Mouse (Mus musculus) liver, embryonic 14.5 days (tissue): ENCODE results near the gene Cop1. TPM values are rescaled to one million over a fixed set of nuclear protein-coding genes. Genes with fewer than 3 reads are reported as not detected.

Experiments used
- ATAC-seq: fragments of 200-750 bp; cut with Nextera tagmentation; 2 replicates; pipeline ENCODE4 v1.8.0; 2017; ENCODE audit warnings: moderate number of reproducible peaks, mild to moderate bottlenecking, moderate library complexity; ENCODE audit not compliant: insufficient read depth
- DNase-seq, 3 experiments: peaks; one replicate each; pipeline ENCODE4 v3.0.0-alpha.2; 2012 to 2013; ENCODE audit warnings: low read depth in 3 of 3, low spot score in 3 of 3
- H3K27ac ChIP-seq: fragments of 300-500 bp; sonication (generic); 2 replicates; pipeline ENCODE4 v1.5.1; 2014; ENCODE audit warnings: moderate library complexity, mild to moderate bottlenecking, control low read depth, inconsistent platforms
- H3K27me3 ChIP-seq: fragments of 300-500 bp; sonication (generic); 2 replicates; pipeline ENCODE4 v1.6.1; 2014; ENCODE audit warnings: mild to moderate bottlenecking, low read length, moderate library complexity; ENCODE audit not compliant: control insufficient read depth, insufficient read depth
- H3K36me3 ChIP-seq: fragments of 300-500 bp; sonication (generic); replicated peaks from 2 replicates; pipeline ENCODE4 v1.6.1; 2014; ENCODE audit warnings: low read depth; ENCODE audit not compliant: control insufficient read depth, insufficient read depth
- H3K4me1 ChIP-seq, 2 experiments: fragments of 200-500 bp in 1 of 2; fragments of 300-500 bp in 1 of 2; sonication (generic) in 1 of 2; replicated peaks; 2 replicates each; pipeline ENCODE4 v1.6.1; 2012 to 2014; ENCODE audit warnings: antibody characterized with exemption in 1 of 2, inconsistent platforms in 1 of 2, low read length in 1 of 2; ENCODE audit not compliant: control insufficient read depth in 2 of 2, insufficient read depth in 2 of 2
- H3K4me2 ChIP-seq: fragments of 300-500 bp; sonication (generic); 2 replicates; pipeline ENCODE4 v1.6.1; 2014; ENCODE audit warnings: low read depth, mild to moderate bottlenecking, control low read depth, moderate library complexity
- H3K4me3 ChIP-seq, 2 experiments: fragments of 200-500 bp in 1 of 2; fragments of 300-500 bp in 1 of 2; sonication (generic) in 1 of 2; 2 replicates each; pipeline ENCODE4 v1.5.1; 2012 to 2014; ENCODE audit warnings: low read depth in 2 of 2, low read length in 2 of 2, mild to moderate bottlenecking in 2 of 2, control low read depth in 1 of 2, inconsistent platforms in 1 of 2, moderate library complexity in 1 of 2; ENCODE audit not compliant: insufficient read depth in 1 of 2
- H3K9ac ChIP-seq: fragments of 300-500 bp; sonication (generic); replicated peaks from 2 replicates; pipeline ENCODE4 v1.6.1; 2014; ENCODE audit warnings: mild to moderate bottlenecking, control low read depth, moderate library complexity
- H3K9me3 ChIP-seq: fragments of 300-500 bp; sonication (generic); 2 replicates; pipeline ENCODE4 v1.6.1; 2016; ENCODE audit warnings: low read length, mixed read lengths; ENCODE audit not compliant: control insufficient read depth
- CTCF ChIP-seq: IDR thresholded peaks from 2 replicates; pipeline ENCODE4 v1.5.1; 2016; ENCODE audit warnings: antibody characterized with exemption, low read depth, control low read depth
- EP300 ChIP-seq: IDR thresholded peaks from 2 replicates; pipeline ENCODE4 v1.6.1; 2016; ENCODE audit warnings: antibody characterized with exemption, low read depth
- WGBS: fragments of 180-500 bp; shearing (Covaris S2); extraction: QIAGEN DNeasy Blood & Tissue Kit; methylation state at CpG from one replicate; pipeline ENCODE4 v1.1.7; 2014; ENCODE audit not compliant: insufficient replicate concordance; 5-methylcytosine and 5-hydroxymethylcytosine counted together
- polyA plus RNA-seq, 2 experiments: library from polyadenylated mRNA; depleted of rRNA in 1 of 2; stranded (reverse) in 1 of 2; unstranded in 1 of 2; fragments of >200 nt; fragmentation: Nextera tagmentation in 1 of 2; extraction: Ambion mirVana in 1 of 2; gene quantifications; 2 replicates each; pipeline versions ENCODE4 v1.2.1 to v1.2.3; 2012 to 2014

Cop1 gene
- polyA plus RNA-seq, 2 experiments: 37.4 to 54.3 TPM

DNA sequence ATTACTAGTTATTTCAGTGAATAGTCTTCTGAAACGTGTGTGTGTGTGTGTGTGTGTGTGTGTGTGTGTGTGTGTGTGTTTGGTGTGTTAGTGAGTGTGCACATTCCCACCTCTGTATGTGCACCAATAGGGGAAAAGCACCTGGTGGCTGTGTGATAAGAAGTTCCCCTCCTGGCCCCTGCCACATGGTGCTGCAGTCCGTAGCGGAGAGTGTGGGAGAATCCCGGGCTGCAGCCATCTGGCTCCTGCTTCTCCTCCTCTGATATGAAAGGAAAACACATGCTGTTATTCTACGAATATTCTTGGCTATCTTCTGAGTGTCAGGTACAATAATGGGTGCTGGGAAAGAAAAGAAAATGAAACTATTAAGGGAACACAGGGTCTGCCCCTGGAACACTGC is 154.3 kb downstream of the Cop1 start:
- H3K4me3 ChIP-seq: no peak overlapping the region
- H3K27me3 ChIP-seq: no peaks in the 10 kb centered on the region
- H3K27ac ChIP-seq: no peak overlapping the region
- DNase-seq (no peak), ATAC-seq (no peak)
- H3K4me2 ChIP-seq: no peak overlapping the region
- TF ChIP-seq EP300 (no peak), CTCF (no peak)
- H3K9ac ChIP-seq: no peak overlapping the region
- WGBS: 48% methylated on average over 5 of the region's 5 CpGs
- no peaks in the 10 kb centered on the region for H3K9me3 ChIP-seq
- no peaks in the 10 kb centered on the region for H3K4me1 ChIP-seq
- H3K36me3 ChIP-seq: no peaks in the 10 kb centered on the region

DNA sequence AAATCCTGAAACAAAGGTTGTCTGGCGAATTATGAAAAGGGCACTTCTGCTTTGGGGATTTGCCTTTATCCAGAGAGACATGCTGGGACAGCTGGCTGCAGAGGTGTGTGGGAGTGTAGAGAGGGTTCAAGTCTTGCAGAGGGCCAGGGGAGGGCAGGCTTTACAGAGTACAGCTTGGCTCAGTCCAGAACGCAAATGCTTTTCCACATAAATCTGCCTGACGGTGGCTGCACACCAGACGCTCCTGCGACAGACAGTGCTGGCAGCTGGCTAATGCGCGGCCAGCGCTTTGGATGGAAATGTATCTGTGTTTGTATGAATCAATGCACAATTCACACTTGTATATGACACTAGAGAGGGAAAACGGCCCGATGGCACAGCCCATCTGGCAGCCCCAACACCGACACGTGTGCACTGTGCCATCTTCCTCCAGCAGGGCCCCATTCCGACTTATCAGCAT is 156.5 kb downstream of the Cop1 start:
- ATAC-seq (no peak), DNase-seq (no peak)
- H3K9ac ChIP-seq: no peak overlapping the region
- no peak overlapping the region for H3K4me2 ChIP-seq
- 72% methylated on average over 13 of the region's 13 CpGs for WGBS
- no peaks in the 10 kb centered on the region for H3K27me3 ChIP-seq
- TF ChIP-seq CTCF (no peak), EP300 (no peak)
- no peaks in the 10 kb centered on the region for H3K9me3 ChIP-seq
- H3K36me3 ChIP-seq: no peaks in the 10 kb centered on the region
- H3K4me1 ChIP-seq: no peaks in the 10 kb centered on the region
- H3K27ac ChIP-seq: no peak overlapping the region
- no peak overlapping the region for H3K4me3 ChIP-seq

DNA sequence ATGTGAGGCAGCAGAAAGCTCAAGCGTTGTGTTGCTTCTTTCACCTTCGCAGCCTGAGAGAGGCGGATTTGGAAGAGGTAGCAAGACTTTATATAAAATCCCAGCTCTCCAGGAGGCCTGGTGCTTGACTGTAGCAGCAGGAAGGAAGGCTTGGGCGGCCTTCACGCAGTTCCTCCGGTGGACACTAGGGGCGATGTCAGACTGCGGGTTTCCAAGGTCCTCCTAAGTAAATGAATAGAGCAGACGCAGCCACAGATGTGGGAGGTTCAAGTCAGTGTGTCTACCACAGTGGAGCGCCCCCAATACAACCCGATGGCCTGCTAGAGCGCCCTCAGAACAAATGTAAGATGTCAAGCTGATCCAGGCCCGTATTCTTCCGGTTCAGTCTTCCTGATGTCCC is 157.9 kb downstream of the Cop1 start:
- Histone ChIP-seq H3K4me3 (no peak overlapping the region), H3K9ac (no peak overlapping the region), H3K4me2 (no peak overlapping the region), H3K27ac (no peak overlapping the region), H3K27me3 (no peaks in the 10 kb centered on the region), H3K4me1 (no peaks in the 10 kb centered on the region), H3K36me3 (no peaks in the 10 kb centered on the region), H3K9me3 (no peaks in the 10 kb centered on the region)
- WGBS: 15% methylated on average over 14 of the region's 14 CpGs
- peak in 1 of 3 experiments; percentile 7 for DNase-seq
- no peak for ATAC-seq
- TF ChIP-seq CTCF (peak; percentile 87), EP300 (no peak)

DNA sequence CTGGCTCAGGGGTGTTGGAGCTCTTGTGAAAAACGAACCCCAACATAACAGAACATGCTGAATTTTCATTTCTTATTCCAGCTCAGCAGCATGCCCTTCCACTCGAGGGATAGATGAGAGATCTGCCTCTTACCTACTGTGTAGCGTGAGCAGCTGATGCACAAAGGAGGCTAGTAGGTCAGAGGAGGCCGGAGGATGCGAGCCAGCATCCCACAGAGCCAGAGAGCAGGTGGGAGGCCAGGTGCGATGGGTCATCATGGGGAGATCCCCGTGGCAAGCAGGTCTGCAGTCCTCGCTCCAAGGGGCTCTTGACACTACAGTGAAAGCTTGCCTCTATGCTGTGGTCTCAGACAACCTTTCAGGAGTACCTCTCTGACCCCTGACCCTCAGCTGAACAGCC is 160.5 kb downstream of the Cop1 start:
- no peak overlapping the region for H3K27ac ChIP-seq
- TF ChIP-seq EP300 (no peak), CTCF (no peak)
- no peak overlapping the region for H3K4me2 ChIP-seq
- H3K4me1 ChIP-seq: no peaks in the 10 kb centered on the region
- H3K4me3 ChIP-seq: no peak overlapping the region
- no peaks in the 10 kb centered on the region for H3K9me3 ChIP-seq
- H3K27me3 ChIP-seq: no peaks in the 10 kb centered on the region
- no peak for DNase-seq
- no peaks in the 10 kb centered on the region for H3K36me3 ChIP-seq
- ATAC-seq: no peak
- 43% methylated on average over 8 of the region's 8 CpGs for WGBS
- H3K9ac ChIP-seq: no peak overlapping the region

DNA sequence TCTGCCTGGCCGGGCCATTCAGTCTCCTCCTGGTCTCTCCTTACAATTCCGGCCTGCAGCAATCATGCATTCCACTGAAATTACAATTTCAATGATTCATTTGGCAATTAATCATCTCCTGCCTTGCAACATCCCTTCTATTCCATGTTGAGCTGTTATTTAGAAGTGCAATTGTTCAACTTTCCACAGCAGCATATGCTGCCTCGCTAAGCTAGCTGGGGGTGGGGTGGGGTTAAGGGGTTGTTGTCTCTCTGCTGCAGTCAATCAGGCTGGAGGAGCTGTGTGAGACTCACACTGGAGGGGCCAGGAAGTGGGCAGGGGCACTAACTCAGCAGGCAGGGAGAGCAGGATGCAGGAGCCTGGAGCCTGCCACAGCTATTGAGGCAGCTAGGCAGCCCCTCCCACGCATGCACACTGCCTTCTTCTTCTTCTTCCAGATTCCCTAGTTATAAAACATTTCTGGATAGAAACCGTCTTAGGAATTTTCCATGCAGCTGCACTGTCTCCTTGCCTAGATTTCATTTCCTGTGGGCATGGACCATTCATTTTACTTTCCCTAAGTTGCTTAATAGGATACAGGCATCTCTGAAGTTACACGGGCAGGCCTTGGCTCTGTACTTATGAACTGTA is 161.1 kb downstream of the Cop1 start:
- no peak overlapping the region for H3K9ac ChIP-seq
- ATAC-seq: no peak
- no peak overlapping the region for H3K4me3 ChIP-seq
- TF ChIP-seq EP300 (no peak), CTCF (no peak)
- no peaks in the 10 kb centered on the region for H3K4me1 ChIP-seq
- H3K9me3 ChIP-seq: no peaks in the 10 kb centered on the region
- WGBS: 26% methylated on average over 6 of the region's 6 CpGs
- no peaks in the 10 kb centered on the region for H3K27me3 ChIP-seq
- no peak overlapping the region for H3K4me2 ChIP-seq
- H3K36me3 ChIP-seq: no peaks in the 10 kb centered on the region
- no peak overlapping the region for H3K27ac ChIP-seq
- no peak for DNase-seq
